Mouse (Mus musculus) olfactory bulb, adult 2 months (tissue): Measurements from ENCODE around the gene Mapkapk3.

ENCODE experiments used
- CTCF ChIP-seq: fragments of 200-500 bp; IDR thresholded peaks from 2 replicates; pipeline ENCODE4 v1.5.1; 2012; ENCODE audit warnings: low read depth, mild to moderate bottlenecking, low read length, moderate library complexity; ENCODE audit not compliant: insufficient read depth
- POLR2A ChIP-seq: fragments of 200-500 bp; IDR thresholded peaks from 2 replicates; pipeline ENCODE4 v1.6.1; 2012; ENCODE audit warnings: mild to moderate bottlenecking, low read depth, low read length, moderate library complexity; ENCODE audit not compliant: insufficient read depth

DNA sequence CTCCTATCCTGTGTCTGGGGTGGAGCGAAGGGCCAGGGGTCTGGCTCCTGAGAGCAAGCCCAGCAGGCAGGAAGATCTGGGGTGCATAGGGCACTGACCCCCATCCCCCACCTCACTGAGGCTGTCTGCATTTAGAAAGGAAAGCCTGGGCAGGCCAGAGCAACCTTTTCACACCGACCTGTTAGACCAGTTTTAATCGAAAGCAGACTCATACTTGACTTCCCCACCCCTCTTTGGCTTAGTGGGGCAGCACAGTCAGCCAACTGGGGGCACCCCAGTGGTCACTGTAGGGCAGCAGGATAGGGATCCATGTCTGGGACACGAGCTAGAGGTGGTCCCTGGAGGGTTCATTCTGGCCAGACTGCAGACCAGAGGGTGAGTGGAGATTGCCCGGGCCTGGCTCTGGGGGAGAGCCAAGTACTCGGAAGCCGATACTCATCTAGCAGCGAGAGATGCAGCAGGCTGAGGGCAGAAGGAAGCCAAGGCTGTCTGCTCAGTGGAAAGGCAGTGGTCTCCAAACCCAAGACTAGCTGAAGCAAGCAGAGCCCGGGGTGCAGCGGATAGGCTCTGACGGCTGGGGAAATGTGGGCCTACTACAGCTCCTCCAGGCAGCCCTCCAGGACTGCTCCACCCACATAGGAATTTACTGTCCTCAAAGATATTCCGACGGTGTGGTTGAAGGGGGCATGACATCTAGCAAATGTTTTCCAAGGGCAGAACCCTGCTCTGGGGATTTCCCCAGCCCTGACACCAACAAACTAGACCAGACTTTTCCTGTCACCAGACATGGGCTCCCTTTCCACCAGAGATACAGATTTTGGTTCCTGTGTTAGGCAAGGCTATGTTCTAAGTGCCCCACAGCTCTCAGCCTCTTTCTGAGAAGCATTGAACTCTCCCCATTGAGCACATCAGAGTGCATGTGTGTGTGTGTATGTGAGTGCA lies 16.2 kb upstream of the Mapkapk3 start:
- no peak for TF ChIP-seq CTCF
- TF ChIP-seq POLR2A = no peak
